ENCODE assay signal across 15 mouse cellular contexts in genomic region chr15:82343368-82344287, GRCm38 (mm10). TPM values are rescaled to one million over a fixed set of nuclear protein-coding genes. Genes with fewer than 3 reads are reported as not detected.
DNase-seq lines count a peak whose midpoint lies in the region; ATAC-seq and TF ChIP-seq lines count a peak whose summit lies in the region.
"Had no signal": no experiment of that assay in that cellular context is flagged by ENCODE, and none has a peak within 500 bp of the region (broad histone marks: within the 10 kb centered on the region; RNA-seq: fewer than 3 reads in every experiment).

No protein-coding gene starts in this region.

- H3K4me2 ChIP-seq in heart, embryonic 13.5 days: peak overlapping the region; percentile 93
- H3K4me2 ChIP-seq: embryonic facial prominence, embryonic 12.5 days; midbrain, embryonic 11.5 days; neural tube, embryonic 12.5 days had no signal

- no peaks in the 10 kb centered on the region for H3K27me3 ChIP-seq in heart, embryonic 13.5 days (replicated peaks)
- H3K27me3 ChIP-seq in MEL (ENCODE audit: control insufficient read depth in 1 of 2, insufficient read depth in 2 of 2, low read length in 2 of 2): no peaks in the 10 kb centered on the region
- H3K27me3 ChIP-seq: embryonic facial prominence, embryonic 12.5 days had no signal

- H3K4me1 ChIP-seq in heart, embryonic 13.5 days: peaks cover 59% of the 10 kb centered on the region
- peaks cover 18 to 58% of the 10 kb centered on the region in 2 experiments for H3K4me1 ChIP-seq in MEL (ENCODE audit: control insufficient read depth in 1 of 2, insufficient read depth in 2 of 2, low read length in 2 of 2)

- no peak for DNase-seq in heart, postnatal 25 days (ENCODE audit: low spot score)
- peak; percentile 1 for DNase-seq in CD4-positive helper T cell, adult 2 months (ENCODE audit: low read depth, low spot score)
- DNase-seq in MEL (ENCODE audit: low read depth, low spot score): no peak
- DNase-seq in kidney, postnatal 25 days: peak; percentile 73 to 87
- no peak for DNase-seq in layer of hippocampus, postnatal 10 days (ENCODE audit: low spot score in 2 of 2)
- no peak for DNase-seq in layer of hippocampus, adult 2 months (ENCODE audit: low spot score in 2 of 2)
- DNase-seq: cerebellum, adult 18-20 months; gastrocnemius, postnatal 14 days; heart, postnatal 4 days; lung, adult 18-20 months had no signal

- H3K36me3 ChIP-seq in heart, embryonic 13.5 days: peaks cover 18% of the 10 kb centered on the region
- H3K36me3 ChIP-seq in MEL (ENCODE audit: control insufficient read depth in 1 of 2, insufficient read depth in 2 of 2, low read length in 2 of 2): peaks cover 0 to 48% of the 10 kb centered on the region in 2 experiments; a peak in 2 of 4 replicates

- H3K27ac ChIP-seq in heart, embryonic 13.5 days (replicated peaks): peak overlapping the region; percentile 89
- H3K27ac ChIP-seq in MEL (ENCODE audit: control insufficient read depth, low read depth, low read length): peak overlapping the region; percentile 34
- H3K27ac ChIP-seq in layer of hippocampus, adult 2 months: no peak overlapping the region
- H3K27ac ChIP-seq: embryonic facial prominence, embryonic 12.5 days; neural tube, embryonic 12.5 days had no signal

- 87% methylated on average over 27 of the region's 27 CpGs for WGBS in heart, embryonic 13.5 days

- peak overlapping the region; percentile 42; the same call in 1 of the 2 replicates for H3K9ac ChIP-seq in heart, embryonic 13.5 days
- peak overlapping the region; percentile 13; the same call in 1 of the 2 replicates for H3K9ac ChIP-seq in MEL (ENCODE audit: control insufficient read depth, low read depth, low read length, poor library complexity, severe bottlenecking)
- H3K9ac ChIP-seq: embryonic facial prominence, embryonic 12.5 days; neural tube, embryonic 12.5 days had no signal

- peak in 1 of 2 experiments; percentile 8; a peak in 1 of 4 replicates for TF ChIP-seq POLR2A in MEL (IDR thresholded peaks at IDR 0.05; ENCODE audit: control insufficient read depth in 1 of 2, insufficient read depth in 1 of 2, low read depth in 1 of 2, low read length in 2 of 2, poor library complexity in 1 of 2)

- TF ChIP-seq CTCF in MEL (IDR thresholded peaks at IDR 0.05 in 2 of 3, conservative IDR thresholded peaks at IDR 0.05 in 1 of 3; ENCODE audit: control insufficient read depth in 1 of 3, insufficient read depth in 1 of 3, low read depth in 2 of 3, low read length in 3 of 3, poor library complexity in 1 of 3, severe bottlenecking in 1 of 3): no peak
- TF ChIP-seq CTCF in layer of hippocampus, adult 2 months (conservative IDR thresholded peaks at IDR 0.05): no peak

- no peak for TF ChIP-seq RAD21 in MEL (IDR thresholded peaks at IDR 0.05; ENCODE audit: low read depth, low read length)

- peak overlapping the region; percentile 8; the same call in 1 of the 2 replicates for H3K4me3 ChIP-seq in heart, embryonic 13.5 days
- no peak overlapping the region for H3K4me3 ChIP-seq in MEL (ENCODE audit: control insufficient read depth in 1 of 2, insufficient read depth in 1 of 2, low read depth in 2 of 2, low read length in 2 of 2)
- H3K4me3 ChIP-seq in layer of hippocampus, adult 2 months: no peak overlapping the region
- H3K4me3 ChIP-seq: embryonic facial prominence, embryonic 12.5 days; neural tube, embryonic 12.5 days had no signal

- intact Hi-C loops in heart, postnatal 25 days (cut with DNase I): no loop called here

- H3K79me2 ChIP-seq in MEL (ENCODE audit: control insufficient read depth, insufficient read depth, low read length, poor library complexity): peaks cover 45% of the 10 kb centered on the region

- ATAC-seq in heart, embryonic 13.5 days (ENCODE audit: extremely low read depth, insufficient number of reproducible peaks, low FRiP score, low TSS enrichment): no peak
- ATAC-seq: forebrain, embryonic 14.5 days had no signal

- no peak for TF ChIP-seq EP300 in MEL (IDR thresholded peaks at IDR 0.05; ENCODE audit: low read depth in 1 of 2, low read length in 2 of 2)

- H3K9me3 ChIP-seq in heart, embryonic 13.5 days: no peaks in the 10 kb centered on the region
- no peaks in the 10 kb centered on the region for H3K9me3 ChIP-seq in MEL (replicated peaks; ENCODE audit: insufficient read depth, low read length)
- H3K9me3 ChIP-seq: embryonic facial prominence, embryonic 12.5 days; neural tube, embryonic 12.5 days had no signal

TF ChIP-seq in MEL, 35 proteins besides CTCF, POLR2A, EP300 and RAD21:
- no peak for TF ChIP-seq MAX (IDR thresholded peaks at IDR 0.05; ENCODE audit: low read length)
- TF ChIP-seq TAL1 (IDR thresholded peaks at IDR 0.05; ENCODE audit: low read length): no peak
- TF ChIP-seq ELF1 (IDR thresholded peaks at IDR 0.05; ENCODE audit: low read depth, low read length): no peak

RNA-seq across cellular contexts. Expression of gene Smdt1, which starts 4.9 kb away (rescaled TPM):
- 334 and 366 TPM in 2 replicates for polyA plus RNA-seq in heart, embryonic 13.5 days (2015; fragmentation: Nextera tagmentation; extraction: Ambion mirVana)
- 100 to 1,000 TPM; 203 to 204 TPM for total RNA-seq in heart, postnatal 25 days (2021)
- total RNA-seq in MEL (2012; rRNA removed): 111 and 132 TPM in 2 replicates
- polyA plus RNA-seq in MEL (2012; ENCODE audit: insufficient read depth in 1 of 2, insufficient read length in 2 of 2, low read depth in 1 of 2, low replicate concordance in 2 of 2, missing spikeins in 1 of 2): 100 to 1,000 TPM in 1 of 2 experiments, not detected in 1; 159 TPM
- 100 to 1,000 TPM; 158 to 179 TPM for total RNA-seq in layer of hippocampus, postnatal 10 days (2021)
- 100 to 1,000 TPM; 138 to 144 TPM for total RNA-seq in layer of hippocampus, adult 2 months (2021)

RNA-seq across cellular contexts. Expression of gene Pheta2, which starts 4.9 kb away (rescaled TPM):
- polyA plus RNA-seq in heart, embryonic 13.5 days (2015; fragmentation: Nextera tagmentation; extraction: Ambion mirVana): 9.2 TPM in 2 replicates
- 1 to 10 TPM in 1 of 2 experiments, under 1 TPM in 1; 0.70 to 1.4 TPM for total RNA-seq in heart, postnatal 25 days (2021)
- total RNA-seq in MEL (2012; rRNA removed): 25.1 and 34.9 TPM in 2 replicates
- polyA plus RNA-seq in MEL (2012; ENCODE audit: insufficient read depth in 1 of 2, insufficient read length in 2 of 2, low read depth in 1 of 2, low replicate concordance in 2 of 2, missing spikeins in 1 of 2): 10 to 100 TPM in 1 of 2 experiments, not detected in 1; 39.3 TPM
- total RNA-seq in layer of hippocampus, postnatal 10 days (2021): 1 to 10 TPM in 1 of 2 experiments, under 1 TPM in 1; 0.80 to 1.1 TPM
- total RNA-seq in layer of hippocampus, adult 2 months (2021): under 1 TPM; 0.41 to 0.64 TPM

RNA-seq across cellular contexts. Expression of gene Naga, which starts 4.9 kb away (rescaled TPM):
- 42.2 and 44.7 TPM in 2 replicates for polyA plus RNA-seq in heart, embryonic 13.5 days (2015; fragmentation: Nextera tagmentation; extraction: Ambion mirVana)
- 10 to 100 TPM; 32.0 to 33.3 TPM for total RNA-seq in heart, postnatal 25 days (2021)
- 23.9 and 26.4 TPM in 2 replicates for total RNA-seq in MEL (2012; rRNA removed)
- polyA plus RNA-seq in MEL (2012; ENCODE audit: insufficient read depth in 1 of 2, insufficient read length in 2 of 2, low read depth in 1 of 2, low replicate concordance in 2 of 2, missing spikeins in 1 of 2): 10 to 100 TPM in 1 of 2 experiments, not detected in 1; 59.5 TPM
- 10 to 100 TPM; 36.9 to 43.3 TPM for total RNA-seq in layer of hippocampus, postnatal 10 days (2021)
- 10 to 100 TPM; 37.6 to 40.9 TPM for total RNA-seq in layer of hippocampus, adult 2 months (2021)

RNA-seq across cellular contexts. Expression of gene Ndufa6, which starts 10.5 kb away (rescaled TPM):
- 473 and 541 TPM in 2 replicates for polyA plus RNA-seq in heart, embryonic 13.5 days (2015; fragmentation: Nextera tagmentation; extraction: Ambion mirVana)
- total RNA-seq in heart, postnatal 25 days (2021): 100 to 1,000 TPM; 683 to 734 TPM
- 377 and 417 TPM in 2 replicates for total RNA-seq in MEL (2012; rRNA removed)
- polyA plus RNA-seq in MEL (2012; ENCODE audit: insufficient read depth in 1 of 2, insufficient read length in 2 of 2, low read depth in 1 of 2, low replicate concordance in 2 of 2, missing spikeins in 1 of 2): 100 to 1,000 TPM in 1 of 2 experiments, not detected in 1; 235 TPM
- 100 to 1,000 TPM; 201 to 212 TPM for total RNA-seq in layer of hippocampus, postnatal 10 days (2021)
- 100 to 1,000 TPM; 209 to 211 TPM for total RNA-seq in layer of hippocampus, adult 2 months (2021)

RNA-seq across cellular contexts. Expression of gene Cyp2d22, which starts 36.4 kb away (rescaled TPM):
- polyA plus RNA-seq in heart, embryonic 13.5 days (2015; fragmentation: Nextera tagmentation; extraction: Ambion mirVana): 9.0 and 12.4 TPM in 2 replicates
- total RNA-seq in heart, postnatal 25 days (2021): 10 to 100 TPM; 21.5 to 25.4 TPM
- total RNA-seq in MEL (2012; rRNA removed): not detected in 2 replicates
- under 1 TPM in 1 of 2 experiments, not detected in 1; 0.10 TPM for polyA plus RNA-seq in MEL (2012; ENCODE audit: insufficient read depth in 1 of 2, insufficient read length in 2 of 2, low read depth in 1 of 2, low replicate concordance in 2 of 2, missing spikeins in 1 of 2)
- 10 to 100 TPM; 18.8 to 19.5 TPM for total RNA-seq in layer of hippocampus, postnatal 10 days (2021)
- total RNA-seq in layer of hippocampus, adult 2 months (2021): 10 to 100 TPM; 43.0 to 53.8 TPM

Comparison
In these comparisons a context has a peak if more than half of its experiments do, and no peak if none do; other contexts are left out.
1. DNase-seq: peak in CD4-positive helper T cell, adult 2 months (single experiment) and kidney, postnatal 25 days (2 of 2); none in heart, postnatal 25 days (single experiment), MEL (single experiment), layer of hippocampus, postnatal 10 days (0 of 2) and layer of hippocampus, adult 2 months (0 of 2).
2. RNA of gene Pheta2, which starts 4.9 kb away (total RNA-seq): 25.1 to 34.9 TPM in MEL; 0.70 to 1.4 TPM in heart, postnatal 25 days, 0.80 to 1.1 TPM in layer of hippocampus, postnatal 10 days and 0.41 to 0.64 TPM in layer of hippocampus, adult 2 months; every median in the first group is over 10 times any median in the second.